Mouse (Mus musculus) MEL (cell line): ENCODE measurements around the gene B4galnt3. TPM values are rescaled to one million over a fixed set of nuclear protein-coding genes. Genes with fewer than 3 reads are reported as not detected.

Experiments used
- DNase-seq: peaks from one replicate; pipeline ENCODE4 v3.0.0; 2011; ENCODE audit warnings: low read depth, low spot score
- H3K27ac ChIP-seq: 2 replicates; pipeline ENCODE4 v1.5.1; 2012; ENCODE audit warnings: low read depth, mild to moderate bottlenecking, control low read depth, low read length, moderate library complexity; ENCODE audit not compliant: control insufficient read depth
- H3K27me3 ChIP-seq, 2 experiments: fragments of 150-350 bp in 1 of 2; sonication (generic) in 1 of 2; 2 replicates each; pipeline ENCODE4 v1.6.1; 2012; ENCODE audit warnings: low read length in 2 of 2, mild to moderate bottlenecking in 2 of 2, improper control_type of control experiment in 1 of 2, moderate library complexity in 1 of 2; ENCODE audit not compliant: insufficient read depth in 2 of 2, control insufficient read depth in 1 of 2
- H3K36me3 ChIP-seq, 2 experiments: 2 replicates each; pipeline ENCODE4 v1.6.1; 2012 to 2014; ENCODE audit warnings: low read length in 2 of 2, improper control_type of control experiment in 1 of 2, inconsistent platforms in 1 of 2, mild to moderate bottlenecking in 1 of 2; ENCODE audit not compliant: insufficient read depth in 2 of 2, control insufficient read depth in 1 of 2
- H3K4me1 ChIP-seq, 2 experiments: fragments of 150-350 bp in 1 of 2; sonication (generic) in 1 of 2; 2 replicates each; pipeline ENCODE4 v1.6.1; 2012; ENCODE audit warnings: low read length in 2 of 2, improper control_type of control experiment in 1 of 2, mild to moderate bottlenecking in 1 of 2; ENCODE audit not compliant: insufficient read depth in 2 of 2, control insufficient read depth in 1 of 2
- H3K4me3 ChIP-seq, 2 experiments: fragments of 150-350 bp in 1 of 2; sonication (generic) in 1 of 2; 2 replicates each; pipeline ENCODE4 v1.5.1; 2012; ENCODE audit warnings: low read depth in 2 of 2, low read length in 2 of 2, mild to moderate bottlenecking in 2 of 2, moderate library complexity in 2 of 2, control low read depth in 1 of 2, improper control_type of control experiment in 1 of 2; ENCODE audit not compliant: control insufficient read depth in 1 of 2, insufficient read depth in 1 of 2
- H3K79me2 ChIP-seq: 2 replicates; pipeline ENCODE4 v1.6.1; 2012; ENCODE audit warnings: mild to moderate bottlenecking, low read length, moderate library complexity; ENCODE audit not compliant: control insufficient read depth, poor library complexity, insufficient read depth
- H3K9ac ChIP-seq: 2 replicates; pipeline ENCODE4 v1.6.1; 2012; ENCODE audit warnings: low read depth, mild to moderate bottlenecking, control low read depth, low read length, moderate library complexity; ENCODE audit not compliant: control insufficient read depth, poor library complexity, severe bottlenecking
- H3K9me3 ChIP-seq: fragments of 150-350 bp; sonication (generic); replicated peaks from 2 replicates; pipeline ENCODE4 v1.6.1; 2012; ENCODE audit warnings: mild to moderate bottlenecking, low read length, improper control_type of control experiment, moderate library complexity; ENCODE audit not compliant: insufficient read depth
- BHLHE40 ChIP-seq: IDR thresholded peaks from 2 replicates; pipeline ENCODE4 v1.6.1; 2012; ENCODE audit warnings: low read depth, mild to moderate bottlenecking, inconsistent platforms, low read length, improper control_type of control experiment, borderline replicate concordance
- CHD1 ChIP-seq: IDR thresholded peaks from 2 replicates; pipeline ENCODE4 v1.6.1; 2012; ENCODE audit warnings: low read depth, mild to moderate bottlenecking, inconsistent platforms, low read length, improper control_type of control experiment
- CHD2 ChIP-seq: IDR thresholded peaks from 2 replicates; pipeline ENCODE4 v1.6.1; 2011; ENCODE audit warnings: low read length, improper control_type of control experiment
- E2F4 ChIP-seq: IDR thresholded peaks from 2 replicates; pipeline ENCODE4 v1.6.1; 2011; ENCODE audit warnings: low read depth, low read length, improper control_type of control experiment, borderline replicate concordance
- EP300 ChIP-seq, 2 experiments: IDR thresholded peaks; 2 replicates each; pipeline ENCODE4 v1.6.1; 2011; ENCODE audit warnings: improper control_type of control experiment in 2 of 2, low read length in 2 of 2, low read depth in 1 of 2, mild to moderate bottlenecking in 1 of 2
- JUND ChIP-seq: IDR thresholded peaks from 2 replicates; pipeline ENCODE4 v1.6.1; 2011; ENCODE audit warnings: low read depth, mild to moderate bottlenecking, improper control_type of control experiment, low read length
- KAT2A ChIP-seq: conservative IDR thresholded peaks from 2 replicates; pipeline ENCODE4 v1.6.1; 2012; ENCODE audit warnings: low read depth, low read length, improper control_type of control experiment, inconsistent platforms
- MEF2A ChIP-seq: IDR thresholded peaks from 2 replicates; pipeline ENCODE4 v1.6.1; 2014; ENCODE audit warnings: low read depth, mild to moderate bottlenecking, inconsistent platforms, low read length, improper control_type of control experiment; ENCODE audit not compliant: poor library complexity, insufficient replicate concordance, severe bottlenecking; ENCODE audit errors: extremely low read depth
- NRF1 ChIP-seq: IDR thresholded peaks from 2 replicates; pipeline ENCODE4 v1.6.1; 2014; ENCODE audit warnings: low read depth, mild to moderate bottlenecking, inconsistent platforms, low read length, improper control_type of control experiment, moderate library complexity; ENCODE audit not compliant: poor library complexity, insufficient read depth, severe bottlenecking
- POLR2AphosphoS5 ChIP-seq: IDR thresholded peaks from 2 replicates; pipeline ENCODE4 v1.6.1; 2012; ENCODE audit warnings: low read depth, borderline replicate concordance, mild to moderate bottlenecking, inconsistent platforms, low read length, moderate library complexity, mixed read lengths
- RCOR1 ChIP-seq: IDR thresholded peaks from 2 replicates; pipeline ENCODE4 v1.6.1; 2012; ENCODE audit warnings: low read depth, mild to moderate bottlenecking, inconsistent platforms, low read length, improper control_type of control experiment
- SIN3A ChIP-seq: IDR thresholded peaks from 2 replicates; pipeline ENCODE4 v1.6.1; 2012; ENCODE audit warnings: low read length, improper control_type of control experiment, inconsistent platforms
- SMC3 ChIP-seq: IDR thresholded peaks from 2 replicates; pipeline ENCODE4 v1.6.1; 2011; ENCODE audit warnings: low read depth, low read length, improper control_type of control experiment
- TBP ChIP-seq: IDR thresholded peaks from 2 replicates; pipeline ENCODE4 v1.8.0; 2011; ENCODE audit warnings: low read depth, low read length, improper control_type of control experiment
- USF1 ChIP-seq: IDR thresholded peaks from 2 replicates; pipeline ENCODE4 v1.6.1; 2014; ENCODE audit warnings: low read depth, mild to moderate bottlenecking, inconsistent platforms, low read length, improper control_type of control experiment, moderate library complexity
- ZMIZ1 ChIP-seq: IDR thresholded peaks from 2 replicates; pipeline ENCODE4 v1.6.1; 2012; ENCODE audit warnings: low read depth, mild to moderate bottlenecking, inconsistent platforms, low read length, improper control_type of control experiment, moderate library complexity
- ZNF384 ChIP-seq: IDR thresholded peaks from 2 replicates; pipeline ENCODE4 v1.6.1; 2012; ENCODE audit warnings: low read depth, mild to moderate bottlenecking, inconsistent platforms, low read length, improper control_type of control experiment
- polyA plus RNA-seq, 2 experiments: library from polyadenylated mRNA; stranded (reverse) in 1 of 2; unstranded in 1 of 2; fragments of >175 nt in 1 of 2; fragments of >200 nt in 1 of 2; gene quantifications; 2 replicates each; pipeline versions ENCODE4 v1.2.1 to v1.2.4; 2012; ENCODE audit warnings: low replicate concordance in 2 of 2, low read depth in 1 of 2; ENCODE audit not compliant: insufficient read length in 2 of 2, insufficient read depth in 1 of 2, missing spikeins in 1 of 2
- total RNA-seq: library from RNA; depleted of rRNA; stranded (reverse); fragments of 300-350 nt; gene quantifications from 2 replicates; pipeline ENCODE4 v1.2.3, GENCODE M21; 2012

B4galnt3 gene
- total and polyA plus RNA-seq, 3 experiments = 1.3 to 1.5 TPM; not detected in 1

DNA sequence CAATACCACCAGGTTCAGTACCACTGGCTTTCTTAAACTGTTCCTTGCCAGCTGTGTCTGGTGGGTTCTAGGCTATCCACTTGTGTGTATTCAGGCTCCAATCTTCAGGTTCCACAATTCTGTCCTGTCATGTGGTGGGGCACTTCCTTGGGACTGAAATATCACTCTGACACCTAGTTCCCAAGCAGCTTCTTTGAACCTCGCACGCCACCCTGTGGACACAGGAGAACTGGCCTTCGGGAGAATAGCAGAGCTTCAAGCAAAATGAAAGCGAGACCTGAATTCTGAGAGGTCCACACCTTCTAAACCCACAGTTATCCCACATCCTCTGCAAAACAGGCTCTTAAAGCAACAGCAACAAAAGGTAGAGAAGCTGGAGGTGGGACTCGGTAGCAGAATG is 101.2 kb downstream of the B4galnt3 start (continued):
- TF ChIP-seq JUND (no peak; the same call in 1 of the 2 replicates), KAT2A (no peak), ZNF384 (no peak), MEF2A (no peak), EP300 (IDR thresholded peaks at IDR 0.05; ENCODE audit: low read depth in 1 of 2, low read length in 2 of 2) (no peak), TBP (peak; percentile 64), SIN3A (peak; percentile 82), RCOR1 (no peak), E2F4 (no peak), CHD2 (no peak), CHD1 (no peak)

DNA sequence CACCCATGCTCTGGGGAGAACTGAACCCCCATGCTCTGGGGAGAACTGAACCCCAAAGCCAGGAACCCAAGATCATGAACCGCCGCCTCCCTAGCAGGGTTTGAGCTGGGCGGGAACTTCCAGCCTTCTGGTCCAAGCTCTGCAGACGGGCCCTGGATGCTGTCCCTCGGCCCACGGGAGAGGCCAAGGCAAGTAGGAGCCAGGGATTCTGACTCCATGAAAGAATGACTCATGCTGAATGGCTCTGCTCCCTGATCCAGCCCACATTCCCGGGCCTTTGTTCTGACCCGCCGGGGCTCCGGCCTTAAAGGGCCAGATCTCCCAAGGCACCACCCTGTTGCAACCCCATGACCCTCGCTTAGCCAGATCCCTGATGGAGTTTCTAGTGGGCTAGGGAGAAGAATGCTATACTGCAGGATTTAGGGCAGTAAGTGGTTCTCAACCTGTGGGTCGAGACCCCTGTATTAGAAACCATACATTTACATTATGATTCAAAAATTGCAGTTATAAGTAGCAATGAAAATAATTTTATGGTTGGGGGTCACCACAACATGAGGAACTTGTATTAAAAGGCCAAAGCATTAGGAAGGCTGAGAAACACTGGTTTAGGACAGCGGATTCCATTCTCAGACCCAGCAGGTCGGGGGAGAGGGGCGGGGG is 102.0 kb downstream of the B4galnt3 start:
- Histone ChIP-seq H3K27me3 (no peaks in the 10 kb centered on the region), H3K9me3 (no peaks in the 10 kb centered on the region), H3K79me2 (no peaks in the 10 kb centered on the region; the same call in 1 of the 2 replicates), H3K4me1 (peaks cover 2 to 11% of the 10 kb centered on the region in 2 experiments; a peak in 3 of 4 replicates), H3K36me3 (peaks cover 0 to 4% of the 10 kb centered on the region in 2 experiments; a peak in 2 of 4 replicates), H3K9ac (no peak overlapping the region), H3K4me3 (no peak overlapping the region), H3K27ac (no peak overlapping the region)
- DNase-seq = no peak
- TF ChIP-seq TBP = no peak
- TF ChIP-seq SMC3 = no peak
- no peak for TF ChIP-seq CHD1
- TF ChIP-seq POLR2AphosphoS5 = no peak
- TF ChIP-seq SIN3A = no peak
- no peak for TF ChIP-seq BHLHE40
- no peak for TF ChIP-seq NRF1
- no peak for TF ChIP-seq MEF2A
- no peak for TF ChIP-seq USF1
- TF ChIP-seq ZMIZ1 = no peak
